Mouse (Mus musculus) myocyte (in vitro differentiated cells): ENCODE results near the gene Emc4.

Source experiments
- POLR2A ChIP-seq: IDR thresholded peaks from one replicate; pipeline ENCODE4 v1.6.1; 2011; ENCODE audit warnings: low read depth, mild to moderate bottlenecking, control low read depth, moderate library complexity; ENCODE audit not compliant: insufficient read length
- POLR2AphosphoS2 ChIP-seq: IDR thresholded peaks from one replicate; pipeline ENCODE4 v1.6.1; 2011; ENCODE audit warnings: low read depth, control low read depth; ENCODE audit not compliant: insufficient read length

- TF ChIP-seq POLR2AphosphoS2 (no peak), POLR2A (no peak)
These were observed 39.6 kb downstream of the Emc4 start for GRCm38 (mm10) chr2:112328069-112328777.
